Mouse (Mus musculus) kidney, embryonic 14.5 days (tissue): ENCODE measurements around the gene Fkbp9. TPM values are rescaled to one million over a fixed set of nuclear protein-coding genes. Genes with fewer than 3 reads are reported as not detected.

Experiments used
- ATAC-seq: fragments of 200-750 bp; cut with Nextera tagmentation; 2 replicates; pipeline ENCODE4 v1.8.0; 2017; ENCODE audit warnings: moderate number of reproducible peaks, mild to moderate bottlenecking, moderate TSS enrichment, moderate library complexity; ENCODE audit not compliant: low FRiP score, low TSS enrichment
- H3K27ac ChIP-seq: fragments of 300-500 bp; sonication (generic); 2 replicates; pipeline ENCODE4 v1.5.1; 2014; ENCODE audit warnings: low read depth, mild to moderate bottlenecking, low read length, moderate library complexity, mixed read lengths
- H3K27me3 ChIP-seq: fragments of 300-500 bp; sonication (generic); 2 replicates; pipeline ENCODE4 v1.6.1; 2014; ENCODE audit warnings: mild to moderate bottlenecking, low read length; ENCODE audit not compliant: control insufficient read depth, insufficient read depth
- H3K36me3 ChIP-seq: fragments of 300-500 bp; sonication (generic); 2 replicates; pipeline ENCODE4 v1.6.1; 2014; ENCODE audit warnings: low read length, mixed read lengths; ENCODE audit not compliant: control insufficient read depth, insufficient read depth
- H3K4me1 ChIP-seq: fragments of 300-500 bp; sonication (generic); 2 replicates; pipeline ENCODE4 v1.6.1; 2014; ENCODE audit warnings: low read length, mixed read lengths; ENCODE audit not compliant: control insufficient read depth, insufficient read depth
- H3K4me2 ChIP-seq: fragments of 300-500 bp; sonication (generic); replicated peaks from 2 replicates; pipeline ENCODE4 v1.6.1; 2014; ENCODE audit warnings: low read depth, mild to moderate bottlenecking, low read length
- H3K4me3 ChIP-seq: fragments of 300-500 bp; sonication (generic); 2 replicates; pipeline ENCODE4 v1.5.1; 2014; ENCODE audit warnings: mild to moderate bottlenecking, low read length
- H3K9ac ChIP-seq: fragments of 300-500 bp; sonication (generic); 2 replicates; pipeline ENCODE4 v1.6.1; 2014; ENCODE audit warnings: low read depth, mild to moderate bottlenecking, low read length, moderate library complexity
- H3K9me3 ChIP-seq: fragments of 300-500 bp; sonication (generic); 2 replicates; pipeline ENCODE4 v1.6.1; 2016; ENCODE audit warnings: low read length; ENCODE audit not compliant: control insufficient read depth
- WGBS: fragments of 180-500 bp; shearing (Covaris S2); extraction: QIAGEN DNeasy Blood & Tissue Kit; methylation state at CpG from one replicate; pipeline ENCODE4 v1.1.7; 2014; 5-methylcytosine and 5-hydroxymethylcytosine counted together
- polyA plus RNA-seq: library from polyadenylated mRNA; unstranded; fragments of >200 nt; fragmentation: Nextera tagmentation; extraction: Ambion mirVana; gene quantifications from 2 replicates; pipeline ENCODE4 v1.2.1, GENCODE M21; 2014

Fkbp9 gene
- polyA plus RNA-seq, 1 experiment from 2014 or later = 103 TPM

DNA sequence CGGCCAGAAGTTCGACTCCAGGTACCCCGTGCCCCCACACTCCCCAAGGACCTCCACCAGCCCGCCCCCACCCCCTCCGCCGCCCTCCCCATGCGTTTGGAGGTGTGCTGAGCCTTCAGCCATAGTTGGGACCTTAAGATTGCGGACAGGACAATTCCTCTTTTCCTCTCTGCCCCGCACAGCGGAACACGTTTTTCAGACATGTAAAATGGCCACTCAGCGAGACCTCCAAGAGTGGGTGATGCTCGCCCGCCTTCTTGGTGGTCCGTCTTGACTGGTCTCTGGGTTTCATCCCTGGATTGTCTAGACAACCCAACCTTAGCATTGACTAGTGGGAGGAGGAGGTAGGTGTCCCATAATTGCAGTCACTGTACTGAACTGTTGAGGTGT is 543 bp downstream of the Fkbp9 start:
- WGBS = 1% methylated on average over 15 of the region's 15 CpGs
- Histone ChIP-seq H3K4me3 (peak overlapping the region; percentile 76), H3K36me3 (peaks cover 13% of the 10 kb centered on the region), H3K27me3 (no peaks in the 10 kb centered on the region), H3K9ac (peak overlapping the region; percentile 82), H3K27ac (peak overlapping the region; percentile 60), H3K9me3 (no peaks in the 10 kb centered on the region), H3K4me1 (no peaks in the 10 kb centered on the region), H3K4me2 (peak overlapping the region; percentile 70)
- ATAC-seq = no peak; the same call in 1 of the 2 replicates

DNA sequence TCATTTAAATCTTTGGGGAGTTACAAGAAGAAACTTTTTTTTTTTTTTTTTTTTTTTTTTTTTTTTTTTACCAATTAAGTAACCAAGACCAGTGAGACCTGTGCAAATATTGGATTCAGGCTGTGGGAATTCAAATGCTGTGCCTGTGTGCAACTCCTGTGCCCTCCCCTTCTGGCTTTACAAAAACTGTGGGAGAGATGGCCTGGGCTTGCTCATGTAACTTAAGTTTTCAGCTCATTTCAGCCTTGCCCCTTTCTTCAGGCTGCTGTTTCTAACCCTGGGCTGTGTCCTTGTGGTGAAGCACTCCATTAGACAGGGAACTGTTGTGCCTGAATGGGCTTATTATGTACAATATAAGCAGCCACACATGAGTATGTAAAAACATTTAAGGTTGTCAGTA is 971 bp downstream of the Fkbp9 start:
- Histone ChIP-seq H3K27ac (no peak overlapping the region), H3K4me1 (no peaks in the 10 kb centered on the region), H3K36me3 (peaks cover 17% of the 10 kb centered on the region), H3K9ac (peak overlapping the region; percentile 38; the same call in 1 of the 2 replicates), H3K4me2 (peak overlapping the region; percentile 70), H3K4me3 (peak overlapping the region; percentile 76), H3K9me3 (no peaks in the 10 kb centered on the region), H3K27me3 (no peaks in the 10 kb centered on the region)
- ATAC-seq = no peak

DNA sequence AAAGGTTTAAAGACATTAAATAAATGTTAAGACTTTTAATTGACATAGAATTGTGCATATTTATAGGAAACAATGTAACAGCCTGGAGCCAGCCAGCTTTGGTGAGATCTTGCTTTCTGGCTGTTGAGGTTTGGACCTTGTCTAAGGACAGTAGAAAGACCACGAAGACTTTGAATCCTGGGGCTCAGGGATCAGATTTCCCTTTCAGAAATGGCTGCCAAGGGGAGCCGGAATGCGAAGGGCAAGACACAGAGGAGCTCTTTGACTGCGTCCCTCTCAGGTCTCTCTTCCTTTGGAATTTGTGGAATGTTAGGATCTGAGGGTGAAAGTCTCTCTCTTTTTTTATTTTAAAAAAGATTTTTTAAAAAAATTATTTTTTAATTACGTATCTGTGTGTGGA is 2.9 kb downstream of the Fkbp9 start:
- Histone ChIP-seq H3K4me3 (no peak overlapping the region), H3K9me3 (no peaks in the 10 kb centered on the region), H3K4me2 (no peak overlapping the region), H3K9ac (no peak overlapping the region), H3K27me3 (no peaks in the 10 kb centered on the region), H3K4me1 (no peaks in the 10 kb centered on the region), H3K36me3 (peaks cover 17% of the 10 kb centered on the region), H3K27ac (no peak overlapping the region)
- 66% methylated on average over 5 of the region's 5 CpGs for WGBS
- no peak for ATAC-seq

- Histone ChIP-seq H3K4me2 (no peak overlapping the region), H3K4me1 (no peaks in the 10 kb centered on the region), H3K36me3 (peaks cover 17% of the 10 kb centered on the region), H3K9ac (no peak overlapping the region), H3K9me3 (no peaks in the 10 kb centered on the region), H3K4me3 (no peak overlapping the region), H3K27ac (no peak overlapping the region), H3K27me3 (no peaks in the 10 kb centered on the region)
- ATAC-seq = no peak
- WGBS = 90% methylated on average over 10 of the region's 10 CpGs
Observed at GRCm38 (mm10) chr6:56835532-56835931, 3.7 kb downstream of the Fkbp9 start.

DNA sequence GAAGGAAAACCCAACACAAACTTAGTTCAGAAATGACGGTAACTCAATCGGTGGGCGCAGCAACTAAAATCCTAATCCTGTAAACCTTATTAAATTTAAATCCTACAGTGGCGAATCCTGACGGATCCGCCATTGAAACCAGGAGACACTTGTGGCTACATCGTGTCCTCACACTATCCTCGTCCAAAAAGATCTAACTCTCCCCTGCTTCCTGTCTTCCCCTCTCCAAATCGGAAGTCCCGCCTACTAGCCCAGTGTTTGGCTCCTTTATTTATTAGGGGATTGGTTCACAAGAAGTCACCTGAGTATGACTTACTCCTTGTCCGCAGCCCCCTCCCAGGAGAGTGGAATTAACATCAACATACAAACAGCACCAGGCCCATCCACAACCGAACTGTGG is 5.3 kb downstream of the Fkbp9 start:
- no peaks in the 10 kb centered on the region for H3K4me1 ChIP-seq
- WGBS = 91% methylated on average over 12 of the region's 12 CpGs
- ATAC-seq = no peak
- H3K9me3 ChIP-seq = no peaks in the 10 kb centered on the region
- H3K27ac ChIP-seq = no peak overlapping the region
- H3K9ac ChIP-seq = no peak overlapping the region
- no peak overlapping the region for H3K4me3 ChIP-seq
- H3K27me3 ChIP-seq = no peaks in the 10 kb centered on the region
- H3K36me3 ChIP-seq = peaks cover 17% of the 10 kb centered on the region
- H3K4me2 ChIP-seq = no peak overlapping the region

DNA sequence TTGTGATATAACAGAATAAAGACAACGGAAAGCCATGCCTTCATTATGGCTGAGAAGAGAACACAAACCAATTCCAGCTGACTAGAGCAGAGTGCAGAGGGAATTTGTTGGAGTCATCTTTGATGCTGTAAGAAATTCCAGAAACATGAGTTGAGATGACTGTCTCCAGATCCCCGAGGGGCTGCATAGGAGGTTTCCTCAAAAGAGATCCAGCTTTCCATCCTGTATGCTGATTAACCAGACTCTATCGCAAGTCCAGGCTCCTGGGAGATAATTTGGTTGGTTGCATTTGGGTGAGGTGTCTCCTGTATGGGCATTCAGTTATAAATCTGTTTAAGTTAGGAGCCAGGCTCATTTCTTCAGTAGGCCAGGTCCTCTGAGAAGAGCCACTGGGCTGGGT is 5.8 kb downstream of the Fkbp9 start:
- Histone ChIP-seq H3K36me3 (peaks cover 17% of the 10 kb centered on the region), H3K4me3 (no peak overlapping the region), H3K9me3 (no peaks in the 10 kb centered on the region), H3K4me1 (no peaks in the 10 kb centered on the region), H3K4me2 (no peak overlapping the region), H3K27me3 (no peaks in the 10 kb centered on the region), H3K27ac (no peak overlapping the region), H3K9ac (no peak overlapping the region)
- no peak for ATAC-seq
- 93% methylated on average over 3 of the region's 3 CpGs for WGBS

GRCm38 (mm10) chr6:56843229-56843628 is 11.4 kb downstream of the Fkbp9 start:
- Histone ChIP-seq H3K9ac (no peak overlapping the region), H3K36me3 (no peaks in the 10 kb centered on the region), H3K27me3 (no peaks in the 10 kb centered on the region), H3K9me3 (no peaks in the 10 kb centered on the region), H3K4me2 (no peak overlapping the region), H3K4me3 (no peak overlapping the region), H3K4me1 (no peaks in the 10 kb centered on the region), H3K27ac (no peak overlapping the region)
- 75% methylated on average over 3 of the region's 3 CpGs for WGBS
- no peak for ATAC-seq

GRCm38 (mm10) chr6:56844365-56844764 is 12.5 kb downstream of the Fkbp9 start:
- no peaks in the 10 kb centered on the region for H3K27me3 ChIP-seq
- no peak overlapping the region for H3K4me3 ChIP-seq
- H3K4me1 ChIP-seq = no peaks in the 10 kb centered on the region
- H3K9ac ChIP-seq = no peak overlapping the region
- H3K4me2 ChIP-seq = no peak overlapping the region
- ATAC-seq = no peak
- no peaks in the 10 kb centered on the region for H3K36me3 ChIP-seq
- no peak overlapping the region for H3K27ac ChIP-seq
- no peaks in the 10 kb centered on the region for H3K9me3 ChIP-seq
- 97% methylated on average over 2 of the region's 2 CpGs for WGBS

DNA sequence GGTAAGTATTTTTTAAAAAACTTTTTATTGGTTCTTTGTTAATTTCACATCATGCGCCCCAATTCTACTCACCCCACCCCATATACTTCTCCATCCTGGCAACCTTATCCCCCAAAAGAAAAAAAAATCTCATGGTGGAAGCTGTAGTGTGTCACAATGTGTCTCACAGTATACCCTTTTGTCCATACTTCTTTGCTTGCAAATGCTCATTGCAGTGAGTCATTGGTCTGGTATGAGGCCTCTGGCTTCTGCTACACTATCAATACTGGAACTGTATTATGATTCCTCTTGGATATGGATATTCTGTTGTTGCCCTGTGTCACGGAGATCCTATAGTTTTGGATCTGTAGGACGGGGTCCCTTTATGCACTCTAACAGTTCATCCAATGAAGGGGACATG is 17.1 kb downstream of the Fkbp9 start:
- Histone ChIP-seq H3K4me2 (no peak overlapping the region), H3K9ac (no peak overlapping the region), H3K4me1 (no peaks in the 10 kb centered on the region), H3K36me3 (peaks cover 20% of the 10 kb centered on the region; the same call in 1 of the 2 replicates), H3K27me3 (no peaks in the 10 kb centered on the region), H3K27ac (no peak overlapping the region), H3K9me3 (no peaks in the 10 kb centered on the region), H3K4me3 (no peak overlapping the region)
- ATAC-seq = no peak
- WGBS = 90% methylated on average over 3 of the region's 3 CpGs

DNA sequence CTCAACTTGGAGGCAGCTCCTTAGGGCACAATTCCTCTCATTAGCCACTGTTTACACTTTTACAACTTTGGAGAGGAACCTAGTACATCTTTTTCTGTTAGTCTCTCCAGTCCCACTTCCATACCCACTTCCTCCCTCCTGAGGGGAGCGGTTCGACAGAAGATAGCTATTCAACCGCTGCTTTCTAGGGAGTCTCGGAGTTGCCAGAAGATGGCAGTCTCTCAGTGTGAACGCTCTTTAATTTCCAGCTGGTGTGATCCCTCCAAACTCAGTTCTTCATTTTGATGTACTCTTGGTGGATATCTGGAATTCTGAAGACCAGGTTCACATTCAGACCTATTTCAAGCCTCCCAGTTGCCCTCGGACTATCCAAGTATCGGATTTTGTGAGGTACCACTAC is 18.5 kb downstream of the Fkbp9 start:
- H3K27ac ChIP-seq = no peak overlapping the region
- H3K4me3 ChIP-seq = no peak overlapping the region
- no peaks in the 10 kb centered on the region for H3K27me3 ChIP-seq
- H3K4me2 ChIP-seq = no peak overlapping the region
- H3K4me1 ChIP-seq = no peaks in the 10 kb centered on the region
- no peak overlapping the region for H3K9ac ChIP-seq
- 73% methylated on average over 7 of the region's 7 CpGs for WGBS
- peaks cover 23% of the 10 kb centered on the region; the same call in 1 of the 2 replicates for H3K36me3 ChIP-seq
- no peaks in the 10 kb centered on the region for H3K9me3 ChIP-seq
- ATAC-seq = no peak
